Mouse (Mus musculus): ENCODE measurements around the gene Snai3.

Snai3 gene

GRCm38 (mm10) chr8:122430058-122430636 lies 30.4 kb downstream of the Snai3 start:
- no peak for DNase-seq (ENCODE audit: low read depth)

GRCm38 (mm10) chr8:122428163-122428562 lies 32.4 kb downstream of the Snai3 start:
- DNase-seq (ENCODE audit: low read depth), result no peak

DNA sequence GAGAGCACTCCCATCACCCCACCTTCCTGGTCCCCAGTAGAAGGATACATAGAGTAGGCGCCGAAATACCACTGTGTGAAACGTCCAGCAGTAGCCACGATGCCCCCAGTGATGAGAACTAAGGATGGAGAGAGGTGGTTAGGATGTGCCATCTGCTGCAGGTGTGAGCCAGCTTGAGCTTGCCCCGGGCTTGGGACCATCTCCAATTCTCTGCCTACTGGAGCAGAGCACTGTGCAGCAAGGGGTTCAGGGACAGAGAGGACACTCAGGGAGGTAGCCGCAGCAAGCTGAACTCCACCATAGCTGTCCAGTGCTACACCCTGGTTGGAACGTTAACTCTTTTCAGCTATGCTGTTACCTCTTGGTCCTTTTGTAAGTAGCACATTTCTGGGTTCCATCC lies 32.9 kb downstream of the Snai3 start:
- no peak for DNase-seq (ENCODE audit: low read depth)

DNA sequence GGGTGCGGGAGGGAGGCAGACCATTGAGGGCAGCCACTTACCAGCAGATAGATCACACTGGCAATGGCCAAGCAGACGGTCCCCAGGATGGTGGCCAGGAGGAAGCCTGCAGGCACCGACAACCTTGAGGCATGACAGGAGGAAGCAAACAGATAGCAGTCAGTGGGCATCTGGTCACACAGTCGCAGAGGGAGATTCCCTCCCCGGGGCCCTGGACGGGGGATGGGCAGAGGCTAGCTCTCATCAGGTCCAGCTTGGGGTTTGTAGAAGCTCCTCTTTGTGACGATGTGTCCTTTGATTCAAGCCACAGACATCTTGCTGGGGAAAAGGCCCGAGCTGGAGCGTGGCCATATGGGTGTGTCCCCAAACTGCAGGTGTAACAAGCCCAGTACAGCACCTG lies 34.4 kb downstream of the Snai3 start:
- no peak for DNase-seq (ENCODE audit: low read depth)

DNA sequence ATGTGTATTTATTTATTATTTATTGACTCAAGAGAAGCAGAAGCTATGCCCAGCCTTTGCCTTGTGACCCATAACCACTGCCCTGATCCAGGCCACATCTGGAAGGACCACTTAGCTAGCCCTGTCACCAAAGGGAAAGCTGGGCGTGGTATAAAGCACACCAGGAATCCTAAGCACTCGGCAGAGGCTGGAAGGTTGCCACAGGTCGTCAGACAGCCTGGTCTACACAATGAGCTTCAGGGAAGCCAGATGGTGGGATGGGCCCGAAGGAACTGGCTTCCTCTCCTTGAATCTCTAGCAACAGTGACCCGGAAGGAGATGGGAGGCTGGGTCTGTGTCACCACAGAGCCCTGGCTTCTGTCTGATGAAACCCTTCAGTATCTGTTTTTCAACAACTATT lies 36.9 kb downstream of the Snai3 start:
- no peak for DNase-seq (ENCODE audit: low read depth)

DNA sequence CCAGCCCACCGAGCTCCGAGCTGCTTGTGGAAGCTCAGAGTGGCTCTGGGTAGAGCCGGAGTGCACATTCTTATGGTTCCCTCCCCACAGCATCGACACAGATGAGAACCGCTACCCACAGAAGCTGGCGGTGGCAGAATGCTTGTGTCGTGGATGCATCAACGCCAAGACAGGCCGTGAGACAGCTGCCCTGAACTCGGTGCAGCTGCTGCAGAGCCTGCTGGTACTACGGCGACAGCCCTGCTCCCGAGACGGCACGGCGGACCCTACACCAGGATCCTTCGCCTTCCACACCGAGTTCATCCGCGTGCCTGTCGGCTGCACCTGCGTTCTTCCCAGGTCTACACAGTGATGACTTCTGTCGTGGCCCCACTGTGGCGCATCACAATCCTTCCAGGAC lies 37.3 kb downstream of the Snai3 start:
- DNase-seq (ENCODE audit: low read depth), result no peak

GRCm38 (mm10) chr8:122421376-122422070 lies 39.0 kb downstream of the Snai3 start, which contains the start of gene Il17c:
TSS of gene Il17c (plus strand) at chr8:122422020.
- DNase-seq (ENCODE audit: low read depth), result no peak

DNA sequence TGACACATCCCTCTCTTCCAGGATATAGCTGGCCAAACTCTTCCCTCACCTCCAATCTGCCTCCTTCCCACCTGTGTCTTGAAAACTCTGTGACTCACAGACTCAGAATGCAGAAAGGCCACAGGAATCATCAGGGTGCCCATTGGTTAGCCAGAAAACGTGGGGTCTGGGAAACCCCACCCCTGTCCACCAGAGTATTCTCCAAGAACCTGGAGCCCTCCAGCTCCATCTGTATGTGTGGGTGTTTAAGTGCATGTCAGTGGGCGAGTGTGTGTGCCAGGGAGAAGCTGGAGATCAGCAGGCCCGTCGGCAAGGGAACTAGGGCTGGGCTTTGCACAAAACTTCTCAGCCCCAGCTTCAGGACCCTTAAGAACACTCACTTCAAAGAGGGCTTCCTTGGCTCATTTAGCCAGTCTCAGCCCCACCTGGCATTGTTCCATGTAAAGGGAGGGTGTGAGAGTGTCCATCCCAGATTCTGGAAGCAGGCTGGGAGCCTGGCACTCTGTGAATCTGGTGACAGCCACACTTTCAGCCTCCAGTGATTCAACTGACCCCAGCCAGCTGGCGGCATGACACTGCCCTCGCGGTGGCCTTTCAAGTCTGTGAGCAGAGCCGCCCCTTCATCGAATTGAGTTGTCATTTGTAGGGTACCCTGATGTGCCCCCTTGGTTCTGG lies 40.5 kb downstream of the Snai3 start:
- DNase-seq (ENCODE audit: low read depth), result no peak

DNA sequence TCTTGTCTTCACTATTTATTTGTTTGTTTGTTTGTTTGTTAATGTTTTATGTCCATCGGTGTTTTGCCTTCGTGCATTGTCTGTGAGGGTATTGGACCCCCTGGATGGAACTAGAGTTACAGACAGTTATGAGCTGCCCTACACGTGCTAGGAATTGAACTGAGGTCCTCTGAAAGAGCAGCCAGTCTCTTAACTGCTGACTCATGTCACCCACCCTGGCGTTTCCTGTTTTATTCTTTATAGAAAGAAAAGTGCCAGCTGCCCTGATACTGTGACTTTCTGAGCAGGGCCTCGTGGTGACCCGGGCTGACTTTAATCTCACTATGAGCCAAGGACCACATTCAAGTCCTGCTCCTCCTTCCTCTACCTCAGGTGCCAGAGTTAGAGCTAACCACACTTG lies 45.0 kb downstream of the Snai3 start:
- DNase-seq (ENCODE audit: low read depth), result no peak

DNA sequence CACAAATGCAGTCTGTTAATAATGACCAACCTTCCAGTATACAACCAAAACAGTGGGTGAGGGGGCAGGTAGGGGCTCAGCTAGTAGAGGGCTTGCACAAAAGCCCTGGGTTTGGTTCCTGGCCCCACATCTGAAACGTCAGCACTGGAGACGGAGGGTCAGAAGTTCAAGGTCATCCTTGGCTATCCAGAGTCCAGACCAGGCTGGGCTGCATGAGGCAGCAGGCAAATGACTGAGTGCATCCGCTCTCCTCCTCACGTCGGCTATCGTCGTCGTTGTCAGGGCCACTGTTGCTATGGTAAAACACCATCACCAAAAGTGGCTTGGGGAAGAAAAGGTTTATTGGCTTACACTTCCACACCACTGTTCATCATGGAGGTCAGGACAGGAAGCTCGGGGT lies 46.2 kb downstream of the Snai3 start:
- DNase-seq (ENCODE audit: low read depth), result no peak

DNA sequence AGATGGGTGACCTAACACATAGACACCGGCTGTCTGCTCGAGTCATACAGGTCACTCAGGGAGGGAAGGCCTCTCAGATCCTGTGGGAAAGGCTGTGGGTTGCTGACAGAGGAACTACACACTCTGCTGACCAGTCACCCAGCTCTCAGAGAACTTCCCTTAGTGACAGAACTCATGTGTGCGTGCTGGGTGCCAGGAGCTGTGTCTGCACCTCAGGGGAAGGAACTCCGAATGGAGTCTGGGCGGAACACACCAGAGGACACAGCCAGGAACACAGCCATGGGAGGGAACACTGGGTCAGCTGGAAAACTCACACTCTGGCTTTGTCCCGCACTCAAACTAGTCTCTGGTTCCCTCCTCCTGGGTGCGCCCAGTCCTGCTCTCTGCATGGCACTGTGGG lies 52.9 kb downstream of the Snai3 start:
- no peak for DNase-seq (ENCODE audit: low read depth)

DNA sequence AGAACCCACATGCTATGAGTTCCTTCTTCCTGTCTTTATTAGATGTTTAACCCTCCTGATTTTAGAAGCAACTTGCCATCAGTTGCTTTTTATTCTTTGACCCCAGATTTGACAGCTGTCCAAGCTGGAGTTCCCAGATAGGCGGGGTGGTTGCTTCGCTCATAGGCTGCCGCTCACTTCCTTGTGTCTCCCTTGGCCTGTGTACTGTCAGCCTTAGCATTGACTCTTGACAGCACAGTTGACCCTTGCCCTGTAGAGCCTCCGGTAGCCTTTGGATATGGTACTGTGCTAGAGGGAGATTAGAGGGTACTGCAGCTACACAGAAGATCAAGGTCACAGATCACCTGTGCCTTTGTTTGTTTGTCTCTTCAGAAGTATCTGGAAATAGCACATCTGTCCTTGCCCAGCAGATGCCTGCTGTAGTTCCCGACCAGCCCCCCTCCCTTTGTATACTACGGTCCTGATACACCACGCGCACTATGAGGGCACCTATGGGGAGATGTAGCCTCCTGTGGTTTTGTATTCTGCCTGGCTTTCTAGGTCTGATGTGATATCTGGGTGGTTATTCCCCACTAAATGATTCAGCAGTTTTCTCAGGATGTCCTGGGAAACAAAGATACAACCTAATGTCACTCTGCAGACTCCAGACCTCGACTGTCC lies 55.3 kb downstream of the Snai3 start:
- no peak for DNase-seq (ENCODE audit: low read depth)

All from fibroblast of lung, adult 2 months (primary cell).